Mouse (Mus musculus) forebrain, embryonic 10.5 days (tissue): Measurements from ENCODE around the gene B3glct. TPM values are rescaled to one million over a fixed set of nuclear protein-coding genes. Genes with fewer than 3 reads are reported as not detected.

Experiments used
- DNase-seq: peaks from one replicate; pipeline ENCODE4 v3.0.0-alpha.2; 2017; ENCODE audit warnings: low spot score; ENCODE audit errors: extremely low spot score
- H3K27ac ChIP-seq: fragments of 300-500 bp; sonication (generic); 2 replicates; pipeline ENCODE4 v1.5.1; 2016; ENCODE audit warnings: mild to moderate bottlenecking
- H3K27me3 ChIP-seq: fragments of 300-500 bp; sonication (generic); 2 replicates; pipeline ENCODE4 v1.6.1; 2016; ENCODE audit warnings: mild to moderate bottlenecking; ENCODE audit not compliant: poor library complexity, severe bottlenecking
- H3K36me3 ChIP-seq: fragments of 300-500 bp; sonication (generic); replicated peaks from 2 replicates; pipeline ENCODE4 v1.6.1; 2016; ENCODE audit warnings: mild to moderate bottlenecking, moderate library complexity
- H3K4me1 ChIP-seq: fragments of 300-500 bp; sonication (generic); 2 replicates; pipeline ENCODE4 v1.6.1; 2016
- H3K4me3 ChIP-seq: fragments of 300-500 bp; sonication (generic); 2 replicates; pipeline ENCODE4 v1.5.1; 2016; ENCODE audit warnings: mild to moderate bottlenecking, moderate library complexity
- H3K9me3 ChIP-seq: fragments of 300-500 bp; sonication (generic); 2 replicates; pipeline ENCODE4 v1.6.1; 2016; ENCODE audit warnings: mild to moderate bottlenecking, moderate library complexity
- WGBS: fragments of 180-500 bp; shearing (Covaris S2); methylation state at CpG from one replicate; pipeline ENCODE4 v1.1.7; 2016; 5-methylcytosine and 5-hydroxymethylcytosine counted together
- polyA plus RNA-seq: library from polyadenylated mRNA; unstranded; fragments of >200 nt; fragmentation: Nextera tagmentation; extraction: Ambion mirVana; gene quantifications from 2 replicates; pipeline ENCODE4 v1.2.1, GENCODE M21; 2016

Gene B3glct
- polyA plus RNA-seq, 1 experiment from 2014 or later: 15.4 TPM

GRCm38 (mm10) chr5:149649499-149650178, 28.4 kb upstream of the B3glct start:
- no peaks in the 10 kb centered on the region; the same call in 1 of the 2 replicates for H3K9me3 ChIP-seq
- peaks cover 9% of the 10 kb centered on the region for H3K4me1 ChIP-seq
- 86% methylated on average over 14 of the region's 14 CpGs for WGBS
- no peak overlapping the region for H3K4me3 ChIP-seq
- no peaks in the 10 kb centered on the region for H3K27me3 ChIP-seq
- no peaks in the 10 kb centered on the region for H3K36me3 ChIP-seq
- no peak for DNase-seq
- peak overlapping the region; percentile 71 for H3K27ac ChIP-seq

DNA sequence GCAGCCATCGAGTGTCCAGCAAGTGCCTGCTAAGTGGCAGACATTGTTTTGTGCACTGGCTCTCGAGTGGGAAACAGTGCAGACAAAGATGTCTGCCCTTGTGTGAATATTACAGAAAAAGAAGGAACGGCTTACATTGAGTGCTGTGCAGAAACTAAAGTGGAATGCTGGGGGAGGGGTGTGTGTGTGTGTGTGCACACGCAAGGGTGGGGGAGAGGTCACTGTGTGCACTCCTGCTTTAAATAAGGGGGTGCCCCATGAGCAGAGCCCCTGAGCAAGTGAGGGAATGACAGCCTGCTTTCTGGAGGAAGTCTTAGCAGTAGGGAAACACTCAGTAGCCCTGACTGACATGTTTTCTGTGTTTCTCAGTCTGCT, 27.9 kb upstream of the B3glct start:
- H3K36me3 ChIP-seq: no peaks in the 10 kb centered on the region
- no peaks in the 10 kb centered on the region for H3K27me3 ChIP-seq
- DNase-seq: no peak
- H3K4me3 ChIP-seq: no peak overlapping the region
- no peaks in the 10 kb centered on the region; the same call in 1 of the 2 replicates for H3K9me3 ChIP-seq
- WGBS: 82% methylated on average over 4 of the region's 4 CpGs
- H3K4me1 ChIP-seq: peaks cover 9% of the 10 kb centered on the region
- H3K27ac ChIP-seq: peak overlapping the region; percentile 71

GRCm38 (mm10) chr5:149655636-149656035, 22.4 kb upstream of the B3glct start:
- no peak overlapping the region for H3K4me3 ChIP-seq
- no peaks in the 10 kb centered on the region; the same call in 1 of the 2 replicates for H3K9me3 ChIP-seq
- no peak for DNase-seq
- H3K27me3 ChIP-seq: no peaks in the 10 kb centered on the region
- H3K4me1 ChIP-seq: peaks cover 7% of the 10 kb centered on the region
- no peak overlapping the region for H3K27ac ChIP-seq
- no peaks in the 10 kb centered on the region for H3K36me3 ChIP-seq
- 97% methylated on average over 9 of the region's 9 CpGs for WGBS

DNA sequence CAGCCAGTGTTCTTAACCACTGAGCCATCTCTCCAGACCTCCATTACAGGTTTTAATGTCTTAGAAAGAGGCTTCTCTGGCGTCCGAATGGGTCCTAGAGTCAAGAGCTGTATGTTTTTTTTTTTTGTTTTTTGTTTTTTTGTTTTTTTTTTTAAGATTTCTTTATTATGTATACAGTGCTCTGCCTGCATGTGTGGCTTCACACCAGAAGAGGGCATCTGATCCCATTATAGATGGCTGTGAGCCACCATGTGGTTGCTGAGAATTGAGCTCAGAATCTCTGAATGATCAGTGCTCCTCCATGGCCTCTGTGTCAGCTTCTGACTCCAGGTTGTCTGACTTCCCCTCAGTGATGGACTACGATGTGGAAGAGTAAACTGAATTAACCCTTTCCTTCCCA, 20.0 kb upstream of the B3glct start:
- Histone ChIP-seq H3K36me3 (no peaks in the 10 kb centered on the region), H3K4me3 (no peak overlapping the region), H3K27me3 (no peaks in the 10 kb centered on the region), H3K4me1 (peaks cover 7% of the 10 kb centered on the region), H3K9me3 (peaks cover 7% of the 10 kb centered on the region; the same call in 1 of the 2 replicates), H3K27ac (no peak overlapping the region)
- 66% methylated on average over 3 of the region's 3 CpGs for WGBS
- DNase-seq: no peak

GRCm38 (mm10) chr5:149658741-149659413, 19.2 kb upstream of the B3glct start:
- Histone ChIP-seq H3K9me3 (peaks cover 7% of the 10 kb centered on the region; the same call in 1 of the 2 replicates), H3K27ac (no peak overlapping the region), H3K4me1 (peaks cover 7% of the 10 kb centered on the region), H3K27me3 (no peaks in the 10 kb centered on the region), H3K36me3 (no peaks in the 10 kb centered on the region), H3K4me3 (no peak overlapping the region)
- no peak for DNase-seq
- 72% methylated on average over 9 of the region's 9 CpGs for WGBS

DNA sequence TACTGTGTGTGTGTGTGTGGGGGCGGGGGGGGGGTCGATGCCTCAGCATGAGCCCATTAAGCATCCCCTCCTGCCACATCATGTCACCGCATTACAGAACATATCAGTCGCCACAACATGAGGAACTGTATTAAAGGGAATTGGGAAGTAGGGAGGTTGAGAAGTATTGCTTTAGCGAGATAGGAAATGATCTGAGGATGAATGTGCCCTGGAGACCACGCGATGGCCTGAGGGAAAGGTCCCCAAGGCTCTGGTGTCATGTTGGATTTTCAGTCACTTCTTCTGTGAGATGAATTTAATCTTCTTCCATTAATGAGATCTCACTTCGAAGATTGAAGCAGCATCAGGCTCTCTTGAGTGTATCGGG, 18.6 kb upstream of the B3glct start:
- no peak overlapping the region for H3K4me3 ChIP-seq
- 75% methylated on average over 9 of the region's 9 CpGs for WGBS
- peaks cover 7% of the 10 kb centered on the region for H3K4me1 ChIP-seq
- no peak overlapping the region for H3K27ac ChIP-seq
- no peaks in the 10 kb centered on the region for H3K27me3 ChIP-seq
- H3K36me3 ChIP-seq: no peaks in the 10 kb centered on the region
- H3K9me3 ChIP-seq: peaks cover 7% of the 10 kb centered on the region; the same call in 1 of the 2 replicates
- no peak for DNase-seq

GRCm38 (mm10) chr5:149661428-149661827, 16.6 kb upstream of the B3glct start:
- Histone ChIP-seq H3K36me3 (no peaks in the 10 kb centered on the region), H3K4me3 (no peak overlapping the region), H3K9me3 (peaks cover 7% of the 10 kb centered on the region; the same call in 1 of the 2 replicates), H3K4me1 (peaks cover 7% of the 10 kb centered on the region), H3K27ac (no peak overlapping the region), H3K27me3 (no peaks in the 10 kb centered on the region)
- DNase-seq: no peak
- 91% methylated on average over 6 of the region's 6 CpGs for WGBS

GRCm38 (mm10) chr5:149662980-149663379, 15.1 kb upstream of the B3glct start:
- Histone ChIP-seq H3K36me3 (no peaks in the 10 kb centered on the region), H3K9me3 (peaks cover 7% of the 10 kb centered on the region; the same call in 1 of the 2 replicates)
- 87% methylated on average over 6 of the region's 6 CpGs for WGBS

GRCm38 (mm10) chr5:149663417-149663816, 14.6 kb upstream of the B3glct start:
- Histone ChIP-seq H3K36me3 (no peaks in the 10 kb centered on the region), H3K4me3 (no peak overlapping the region), H3K4me1 (peaks cover 7% of the 10 kb centered on the region), H3K9me3 (peaks cover 7% of the 10 kb centered on the region; the same call in 1 of the 2 replicates), H3K27me3 (no peaks in the 10 kb centered on the region), H3K27ac (no peak overlapping the region)
- DNase-seq: no peak
- 83% methylated on average over 5 of the region's 5 CpGs for WGBS

More at GRCm38 (mm10) chr5:149662980-149663379, 15.1 kb upstream of the B3glct start:
- peaks cover 7% of the 10 kb centered on the region for H3K4me1 ChIP-seq
- H3K27ac ChIP-seq: no peak overlapping the region
- H3K27me3 ChIP-seq: no peaks in the 10 kb centered on the region
- no peak for DNase-seq
- H3K4me3 ChIP-seq: no peak overlapping the region

- H3K4me3 ChIP-seq: no peak overlapping the region
- no peak for DNase-seq
- H3K27me3 ChIP-seq: peaks cover 9% of the 10 kb centered on the region
- H3K4me1 ChIP-seq: peaks cover 19% of the 10 kb centered on the region
- H3K9me3 ChIP-seq: no peaks in the 10 kb centered on the region; the same call in 1 of the 2 replicates
- no peaks in the 10 kb centered on the region for H3K36me3 ChIP-seq
- no peak overlapping the region for H3K27ac ChIP-seq
- WGBS: 91% methylated on average over 3 of the region's 3 CpGs
Measured at GRCm38 (mm10) chr5:149677196-149677595, 834 bp upstream of the B3glct start.

DNA sequence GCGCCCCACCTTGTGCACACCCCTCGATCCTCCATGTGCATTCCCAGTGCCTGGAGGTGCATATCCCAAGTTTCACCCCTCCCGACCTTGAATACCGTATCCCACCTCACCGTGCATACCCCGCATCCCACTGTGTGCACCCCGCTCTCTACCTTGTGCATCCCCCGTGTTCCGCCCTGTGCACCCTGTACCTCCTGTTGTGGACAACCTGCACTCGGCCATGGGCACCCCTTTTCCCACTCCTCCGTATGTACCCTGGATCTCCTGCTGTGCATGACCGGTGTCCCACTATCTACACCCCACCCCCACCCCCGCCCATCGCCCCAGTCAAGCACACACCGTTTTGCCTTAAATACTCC, 939 bp downstream of the B3glct start:
- DNase-seq: no peak
- Histone ChIP-seq H3K27ac (peak overlapping the region; percentile 97), H3K36me3 (0 out of 2 replicates have a peak, but pooled peaks cover 4% of the 10 kb centered on the region), H3K4me1 (peaks cover 19% of the 10 kb centered on the region), H3K27me3 (peaks cover 9% of the 10 kb centered on the region), H3K9me3 (no peaks in the 10 kb centered on the region), H3K4me3 (peak overlapping the region; percentile 81)
- WGBS: under 1% methylated on average over 15 of the region's 15 CpGs

- H3K27ac ChIP-seq: peak overlapping the region; percentile 97
- peak; percentile 26 for DNase-seq
- WGBS: 8% methylated on average over 12 of the region's 12 CpGs
- peak overlapping the region; percentile 81 for H3K4me3 ChIP-seq
- no peaks in the 10 kb centered on the region for H3K9me3 ChIP-seq
- H3K4me1 ChIP-seq: peaks cover 19% of the 10 kb centered on the region
- peaks cover 9% of the 10 kb centered on the region for H3K27me3 ChIP-seq
- 0 out of 2 replicates have a peak, but pooled peaks cover 4% of the 10 kb centered on the region for H3K36me3 ChIP-seq
Measured at GRCm38 (mm10) chr5:149679362-149679761, 1.3 kb downstream of the B3glct start.

GRCm38 (mm10) chr5:149679886-149680285, 1.9 kb downstream of the B3glct start:
- 73% methylated on average over 7 of the region's 7 CpGs for WGBS
- peaks cover 19% of the 10 kb centered on the region for H3K4me1 ChIP-seq
- peaks cover 9% of the 10 kb centered on the region for H3K27me3 ChIP-seq
- no peaks in the 10 kb centered on the region for H3K9me3 ChIP-seq
- no peak for DNase-seq
- 0 out of 2 replicates have a peak, but pooled peaks cover 4% of the 10 kb centered on the region for H3K36me3 ChIP-seq
- H3K27ac ChIP-seq: no peak overlapping the region
- H3K4me3 ChIP-seq: peak overlapping the region; percentile 81; the same call in 1 of the 2 replicates
